Mouse (Mus musculus): ENCODE measurements around the gene Slc25a23. TPM values are rescaled to one million over a fixed set of nuclear protein-coding genes. Genes with fewer than 3 reads are reported as not detected.
"Not testable (repeated sequence)": the region's sequence is repeated elsewhere in the genome, so short reads cannot be mapped to it uniquely, and the experiment has no call there.

Gene Slc25a23
- polyA plus RNA-seq, 1 experiment from 2014 or later: 21.3 TPM

- no peaks in the 10 kb centered on the region for H3K9me3 ChIP-seq
- no peak overlapping the region for H3K4me2 ChIP-seq
- no peaks in the 10 kb centered on the region for H3K36me3 ChIP-seq (replicated peaks)
- peaks cover 15% of the 10 kb centered on the region for H3K4me1 ChIP-seq
- H3K27ac ChIP-seq: no peak overlapping the region
- H3K4me3 ChIP-seq (replicated peaks): no peak overlapping the region
- ATAC-seq (ENCODE audit: low FRiP score): no peak
- 62% methylated on average over 5 of the region's 5 CpGs for WGBS
- H3K27me3 ChIP-seq: peaks cover 35% of the 10 kb centered on the region
- H3K9ac ChIP-seq: no peak overlapping the region
Measured at GRCm38 (mm10) chr17:57066908-57067307, 7.2 kb upstream of the Slc25a23 start.

DNA sequence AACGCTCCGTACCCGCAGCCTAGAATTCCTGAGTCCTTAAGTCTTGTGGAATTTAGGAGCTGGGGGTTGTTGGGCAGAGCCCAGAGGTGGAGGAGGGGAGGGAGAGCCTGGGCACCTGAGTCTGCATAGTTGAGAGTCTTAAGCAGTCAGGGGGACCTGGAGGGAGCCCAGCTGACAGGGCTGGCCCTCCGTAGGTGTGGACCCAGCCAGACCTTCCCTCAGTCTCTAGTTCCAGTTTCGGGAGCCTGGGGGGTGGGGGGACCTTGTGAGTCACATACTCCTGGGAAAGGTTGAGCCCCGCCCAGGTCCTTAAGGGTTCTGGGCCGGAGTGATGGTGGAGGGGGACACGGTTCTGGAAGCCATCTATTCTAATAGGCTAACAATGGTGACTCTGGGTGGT, 3.4 kb upstream of the Slc25a23 start:
- 10% methylated on average over 8 of the region's 8 CpGs for WGBS
- H3K27me3 ChIP-seq: peaks cover 46% of the 10 kb centered on the region

DNA sequence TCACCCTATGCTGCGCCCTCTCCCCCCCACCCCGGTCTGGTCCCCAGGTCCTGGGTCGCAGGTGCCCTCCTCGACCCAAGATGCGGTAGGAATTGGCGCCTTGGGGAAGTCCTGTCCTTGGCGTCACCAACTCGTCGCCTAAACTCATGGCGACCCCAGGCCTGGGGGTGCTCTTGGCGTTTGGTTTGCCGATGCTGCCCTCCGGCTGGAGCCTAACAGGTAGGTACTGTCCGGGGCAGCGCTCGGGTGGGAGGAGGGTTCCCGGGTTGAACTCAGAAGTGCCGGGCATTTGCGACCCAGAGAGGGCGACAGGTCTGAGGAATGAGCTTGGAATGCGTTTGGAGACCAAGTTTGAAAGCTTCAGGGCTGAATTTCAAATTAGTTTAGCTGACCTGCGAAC, 2.9 kb upstream of the Slc25a23 start:
- ATAC-seq (ENCODE audit: low FRiP score): no peak
- Histone ChIP-seq H3K4me2 (peak overlapping the region; percentile 50), H3K4me3 (replicated peaks) (peak overlapping the region; percentile 31), H3K36me3 (replicated peaks) (0 out of 2 replicates have a peak, but pooled peaks cover under 1% of the 10 kb centered on the region), H3K9ac (no peak overlapping the region), H3K4me1 (peaks cover 30% of the 10 kb centered on the region), H3K27ac (no peak overlapping the region), H3K9me3 (no peaks in the 10 kb centered on the region), H3K27me3 (peaks cover 46% of the 10 kb centered on the region)
- WGBS: under 1% methylated on average over 22 of the region's 22 CpGs

More for the DNA sequence above, 3.4 kb upstream of the Slc25a23 start:
- no peak overlapping the region for H3K9ac ChIP-seq
- H3K9me3 ChIP-seq: no peaks in the 10 kb centered on the region
- H3K4me1 ChIP-seq: peaks cover 29% of the 10 kb centered on the region
- no peak for ATAC-seq (ENCODE audit: low FRiP score)
- H3K4me3 ChIP-seq (replicated peaks): no peak overlapping the region
- no peak overlapping the region for H3K4me2 ChIP-seq
- H3K36me3 ChIP-seq (replicated peaks): no peaks in the 10 kb centered on the region
- H3K27ac ChIP-seq: no peak overlapping the region

GRCm38 (mm10) chr17:57062011-57062521, 2.4 kb upstream of the Slc25a23 start:
- Histone ChIP-seq H3K27me3 (peaks cover 46% of the 10 kb centered on the region), H3K4me2 (peak overlapping the region; percentile 50), H3K9ac (no peak overlapping the region), H3K36me3 (replicated peaks) (0 out of 2 replicates have a peak, but pooled peaks cover 5% of the 10 kb centered on the region), H3K4me3 (replicated peaks) (peak overlapping the region; percentile 31), H3K9me3 (no peaks in the 10 kb centered on the region), H3K27ac (no peak overlapping the region), H3K4me1 (peaks cover 30% of the 10 kb centered on the region)
- under 1% methylated on average over 39 of the region's 39 CpGs for WGBS
- no peak for ATAC-seq (ENCODE audit: low FRiP score)

- Histone ChIP-seq H3K9ac (no peak overlapping the region), H3K27me3 (peaks cover 46% of the 10 kb centered on the region), H3K4me2 (peak overlapping the region; percentile 87), H3K36me3 (replicated peaks) (0 out of 2 replicates have a peak, but pooled peaks cover 9% of the 10 kb centered on the region), H3K4me1 (peaks cover 30% of the 10 kb centered on the region), H3K4me3 (replicated peaks) (peak overlapping the region; percentile 69), H3K27ac (no peak overlapping the region), H3K9me3 (no peaks in the 10 kb centered on the region)
- no peak for ATAC-seq (ENCODE audit: low FRiP score)
- WGBS: 38% methylated on average over 10 of the region's 10 CpGs
Measured at GRCm38 (mm10) chr17:57061069-57061468, 1.4 kb upstream of the Slc25a23 start.

DNA sequence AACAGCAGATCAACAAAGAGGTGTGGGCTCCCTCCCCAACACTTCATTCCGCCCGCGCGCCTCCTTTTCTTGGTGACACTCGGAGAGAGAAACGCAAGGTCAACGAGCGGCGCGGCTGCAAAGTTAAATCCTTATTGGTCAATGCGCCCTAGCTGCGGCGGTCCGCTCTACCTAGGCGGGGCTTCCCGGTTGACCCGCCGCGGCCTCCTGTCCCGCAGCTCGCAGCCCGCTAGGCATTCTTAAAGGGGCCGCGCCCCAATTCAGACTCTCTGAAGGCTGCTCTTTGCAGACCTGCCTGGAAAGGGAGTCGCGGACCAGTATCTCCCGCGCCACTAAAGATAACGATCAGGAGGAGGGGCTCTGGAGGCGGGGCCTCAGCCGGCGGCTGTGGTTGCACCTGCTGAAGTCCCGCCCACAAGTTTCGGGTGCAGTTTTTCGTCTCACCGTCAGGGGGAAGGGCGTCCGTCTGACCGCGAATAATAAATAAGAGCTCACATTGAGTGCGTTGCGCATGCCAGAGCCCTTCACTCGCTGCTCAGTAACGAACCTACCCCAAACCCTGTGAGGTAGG, 653 bp upstream of the Slc25a23 start:
- Histone ChIP-seq H3K36me3 (replicated peaks) (peaks cover 9% of the 10 kb centered on the region), H3K4me1 (peaks cover 30% of the 10 kb centered on the region), H3K4me3 (replicated peaks) (peak overlapping the region; percentile 69), H3K27ac (peak overlapping the region; percentile 90), H3K4me2 (peak overlapping the region; percentile 87), H3K9ac (peak overlapping the region; percentile 76; the same call in 1 of the 2 replicates), H3K27me3 (peaks cover 43% of the 10 kb centered on the region), H3K9me3 (no peaks in the 10 kb centered on the region)
- peak; percentile 91 for ATAC-seq (ENCODE audit: low FRiP score)
- WGBS: under 1% methylated on average over 44 of the region's 44 CpGs

- Histone ChIP-seq H3K27me3 (peaks cover 30% of the 10 kb centered on the region), H3K9me3 (no peaks in the 10 kb centered on the region), H3K36me3 (replicated peaks) (peaks cover 22% of the 10 kb centered on the region), H3K4me1 (peaks cover 30% of the 10 kb centered on the region), H3K4me3 (replicated peaks) (peak within 1 kb of the TSS; percentile 69), H3K4me2 (peak within 1 kb of the TSS; percentile 87), H3K9ac (peak within 1 kb of the TSS; percentile 76), H3K27ac (peak within 1 kb of the TSS; percentile 90)
- under 1% methylated on average over 12 of the region's 22 CpGs for WGBS
- ATAC-seq (ENCODE audit: low FRiP score): peak; percentile 10; the same call in 1 of the 2 replicates
Measured at GRCm38 (mm10) chr17:57058891-57059485, 675 bp downstream of the Slc25a23 start, which contains the start of gene Crb3. Gene Crb3, plus strand, starts transcription at chr17:57059105.

DNA sequence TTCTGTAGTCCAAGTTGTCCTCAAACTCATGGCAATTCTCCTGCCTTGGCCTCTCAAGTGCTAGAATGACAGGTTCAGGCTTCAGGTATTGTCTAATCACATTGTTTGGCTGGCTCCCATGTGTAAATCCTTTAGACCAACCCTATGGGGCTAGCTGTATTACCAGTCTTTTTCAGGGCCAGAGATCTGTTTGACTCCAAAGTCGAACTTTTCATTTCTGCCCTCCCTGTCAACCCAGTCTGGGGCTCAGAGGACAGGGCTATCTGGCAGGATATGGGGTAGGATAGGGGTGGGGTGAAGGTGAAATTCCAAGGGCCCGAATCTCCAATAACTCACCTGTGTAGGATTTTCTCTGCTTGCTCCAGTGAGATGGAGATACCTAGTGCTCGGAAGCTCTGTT, 3.4 kb downstream of the Slc25a23 start:
- Histone ChIP-seq H3K4me1 (peaks cover 19% of the 10 kb centered on the region), H3K27ac (no peak overlapping the region), H3K9ac (no peak overlapping the region), H3K27me3 (peaks cover 4% of the 10 kb centered on the region), H3K4me3 (replicated peaks) (no peak overlapping the region), H3K9me3 (no peaks in the 10 kb centered on the region), H3K36me3 (replicated peaks) (peaks cover 44% of the 10 kb centered on the region), H3K4me2 (no peak overlapping the region)
- no peak for ATAC-seq (ENCODE audit: low FRiP score)
- 89% methylated on average over 3 of the region's 3 CpGs for WGBS

DNA sequence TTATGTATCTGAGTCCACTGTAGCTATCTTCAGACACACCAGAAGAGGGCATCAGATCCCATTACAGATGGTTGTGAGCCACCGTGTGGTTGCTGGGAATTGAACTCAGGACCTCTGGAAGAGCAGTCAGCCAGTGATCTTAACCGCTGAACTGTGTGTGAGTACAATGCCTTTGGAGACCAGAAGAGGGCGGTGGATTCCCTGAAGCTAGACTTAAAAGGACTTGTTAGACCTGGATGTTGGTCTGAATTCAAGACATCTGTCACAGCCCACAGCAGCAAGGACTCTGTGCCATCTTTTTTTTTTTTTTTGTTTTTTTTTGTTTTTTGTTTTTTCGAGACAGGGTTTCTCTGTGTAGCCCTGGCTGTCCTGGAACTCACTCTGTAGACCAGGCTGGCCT, 8.0 kb downstream of the Slc25a23 start:
- H3K27me3 ChIP-seq; ATAC-seq (ENCODE audit: low FRiP score); H3K9me3 ChIP-seq; H3K27ac ChIP-seq; H3K4me2 ChIP-seq; H3K9ac ChIP-seq; H3K4me1 ChIP-seq; H3K4me3 ChIP-seq (replicated peaks): not testable (repeated sequence)
- 86% methylated on average over 4 of the region's 4 CpGs for WGBS
- peaks cover 70% of the 10 kb centered on the region for H3K36me3 ChIP-seq (replicated peaks)

- no peak overlapping the region for H3K4me3 ChIP-seq (replicated peaks)
- H3K27ac ChIP-seq: no peak overlapping the region
- H3K4me1 ChIP-seq: no peaks in the 10 kb centered on the region
- ATAC-seq (ENCODE audit: low FRiP score): no peak
- H3K9ac ChIP-seq: no peak overlapping the region
- 97% methylated on average over 3 of the region's 3 CpGs for WGBS
- peaks cover 67% of the 10 kb centered on the region for H3K36me3 ChIP-seq (replicated peaks)
- no peaks in the 10 kb centered on the region for H3K27me3 ChIP-seq
- no peaks in the 10 kb centered on the region for H3K9me3 ChIP-seq
- no peak overlapping the region for H3K4me2 ChIP-seq
Measured at GRCm38 (mm10) chr17:57048816-57049215, 10.8 kb downstream of the Slc25a23 start.

GRCm38 (mm10) chr17:57047406-57047805, 12.3 kb downstream of the Slc25a23 start:
- Histone ChIP-seq H3K9me3 (no peaks in the 10 kb centered on the region), H3K4me3 (replicated peaks) (no peak overlapping the region), H3K27me3 (no peaks in the 10 kb centered on the region), H3K36me3 (replicated peaks) (peaks cover 53% of the 10 kb centered on the region), H3K27ac (no peak overlapping the region), H3K4me2 (no peak overlapping the region), H3K4me1 (no peaks in the 10 kb centered on the region), H3K9ac (no peak overlapping the region)
- 0 out of 2 replicates have a peak, but pooled peaks have one; percentile 34 for ATAC-seq (ENCODE audit: low FRiP score)
- WGBS: 48% methylated on average over 5 of the region's 5 CpGs

DNA sequence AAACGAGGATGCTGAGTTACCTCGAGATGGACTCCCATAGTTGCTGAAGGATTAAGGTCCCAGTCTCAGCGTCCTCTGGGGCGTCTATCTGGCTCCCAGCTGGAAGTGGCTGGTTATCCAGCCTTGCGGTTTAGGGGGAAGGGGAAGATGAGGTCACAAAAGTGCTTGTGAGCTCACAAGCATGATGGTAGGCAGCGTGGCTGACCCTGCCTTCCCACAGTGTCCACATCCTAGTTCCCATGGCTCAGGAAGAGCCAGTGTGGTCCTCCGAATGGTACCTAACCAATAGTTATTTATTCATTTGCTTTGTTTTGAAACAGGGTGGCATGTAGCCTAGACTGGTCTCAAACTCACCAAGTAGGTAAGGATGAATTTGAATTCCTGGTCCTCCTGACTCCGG, 18.1 kb downstream of the Slc25a23 start, which contains the start of gene Slc25a41:
Gene Slc25a41, minus strand, starts transcription at position 101 of the 400 bp plus-strand sequence.
- Histone ChIP-seq H3K27ac (no peak within 1 kb of the TSS), H3K9ac (no peak within 1 kb of the TSS), H3K9me3 (no peaks in the 10 kb centered on the region), H3K4me1 (no peaks in the 10 kb centered on the region), H3K4me2 (no peak within 1 kb of the TSS), H3K27me3 (peaks cover 24% of the 10 kb centered on the region), H3K4me3 (replicated peaks) (no peak within 1 kb of the TSS), H3K36me3 (replicated peaks) (peaks cover 16% of the 10 kb centered on the region)
- no peak for ATAC-seq (ENCODE audit: low FRiP score)
- WGBS: 75% methylated on average over 8 of the region's 8 CpGs

Measured in forebrain, embryonic 12.5 days (tissue).